Mouse (Mus musculus): ENCODE data around the gene Ppp1r12a. TPM values are rescaled to one million over a fixed set of nuclear protein-coding genes. Genes with fewer than 3 reads are reported as not detected.

The Ppp1r12a gene
- polyA plus RNA-seq, 1 experiment, result 11.7 TPM

- no peak for TF ChIP-seq GATA1 (IDR thresholded peaks at IDR 0.05; ENCODE audit: low read length)
These were observed 128.1 kb downstream of the Ppp1r12a start for GRCm38 (mm10) chr10:108290046-108290445.

GRCm38 (mm10) chr10:108291688-108292471, 129.9 kb downstream of the Ppp1r12a start:
- no peak for TF ChIP-seq GATA1 (IDR thresholded peaks at IDR 0.05; ENCODE audit: low read length)

- TF ChIP-seq GATA1 (IDR thresholded peaks at IDR 0.05; ENCODE audit: low read length), result no peak
These were observed 130.7 kb downstream of the Ppp1r12a start for GRCm38 (mm10) chr10:108292651-108293050.

GRCm38 (mm10) chr10:108293620-108294195, 131.7 kb downstream of the Ppp1r12a start:
- TF ChIP-seq GATA1 (IDR thresholded peaks at IDR 0.05; ENCODE audit: low read length), result no peak

GRCm38 (mm10) chr10:108294766-108295165, 132.8 kb downstream of the Ppp1r12a start:
- TF ChIP-seq GATA1 (IDR thresholded peaks at IDR 0.05; ENCODE audit: low read length), result no peak

GRCm38 (mm10) chr10:108296446-108296845, 134.5 kb downstream of the Ppp1r12a start:
- TF ChIP-seq GATA1 (IDR thresholded peaks at IDR 0.05; ENCODE audit: low read length), result no peak

GRCm38 (mm10) chr10:108298261-108298660, 136.3 kb downstream of the Ppp1r12a start:
- no peak for TF ChIP-seq GATA1 (IDR thresholded peaks at IDR 0.05; ENCODE audit: low read length)

- no peak for TF ChIP-seq GATA1 (IDR thresholded peaks at IDR 0.05; ENCODE audit: low read length)
These were observed 137.0 kb downstream of the Ppp1r12a start for GRCm38 (mm10) chr10:108298841-108299545.

GRCm38 (mm10) chr10:108299828-108300227, 137.8 kb downstream of the Ppp1r12a start:
- TF ChIP-seq GATA1 (IDR thresholded peaks at IDR 0.05; ENCODE audit: low read length), result no peak

- TF ChIP-seq GATA1 (IDR thresholded peaks at IDR 0.05; ENCODE audit: low read length), result no peak
These were observed 138.8 kb downstream of the Ppp1r12a start for GRCm38 (mm10) chr10:108300843-108301242.

GRCm38 (mm10) chr10:108307772-108308171, 145.8 kb downstream of the Ppp1r12a start:
- no peak for TF ChIP-seq GATA1 (IDR thresholded peaks at IDR 0.05; ENCODE audit: low read length)

- no peak for TF ChIP-seq GATA1 (IDR thresholded peaks at IDR 0.05; ENCODE audit: low read length)
These were observed 148.2 kb downstream of the Ppp1r12a start for GRCm38 (mm10) chr10:108310195-108310594.

- TF ChIP-seq GATA1 (IDR thresholded peaks at IDR 0.05; ENCODE audit: low read length), result no peak
These were observed 149.4 kb downstream of the Ppp1r12a start for GRCm38 (mm10) chr10:108311396-108311795.

GRCm38 (mm10) chr10:108313845-108314244, 151.9 kb downstream of the Ppp1r12a start:
- TF ChIP-seq GATA1 (IDR thresholded peaks at IDR 0.05; ENCODE audit: low read length), result no peak

GRCm38 (mm10) chr10:108314396-108314795, 152.4 kb downstream of the Ppp1r12a start:
- peak; percentile 97 for TF ChIP-seq GATA1 (IDR thresholded peaks at IDR 0.05; ENCODE audit: low read length)

GRCm38 (mm10) chr10:108315236-108315635, 153.2 kb downstream of the Ppp1r12a start:
- TF ChIP-seq GATA1 (IDR thresholded peaks at IDR 0.05; ENCODE audit: low read length), result no peak
